Mouse (Mus musculus) bone marrow macrophage, adult 2 months (primary cell): ENCODE measurements around the gene Kdm2b.

ENCODE experiments used
- CTCF ChIP-seq: IDR thresholded peaks from 2 replicates; pipeline ENCODE4 v1.5.1; 2012; ENCODE audit warnings: low read depth, mild to moderate bottlenecking, low read length, moderate library complexity
- POLR2A ChIP-seq: IDR thresholded peaks from 2 replicates; pipeline ENCODE4 v1.6.1; 2012; ENCODE audit warnings: mild to moderate bottlenecking, low read depth, low read length, borderline replicate concordance

DNA sequence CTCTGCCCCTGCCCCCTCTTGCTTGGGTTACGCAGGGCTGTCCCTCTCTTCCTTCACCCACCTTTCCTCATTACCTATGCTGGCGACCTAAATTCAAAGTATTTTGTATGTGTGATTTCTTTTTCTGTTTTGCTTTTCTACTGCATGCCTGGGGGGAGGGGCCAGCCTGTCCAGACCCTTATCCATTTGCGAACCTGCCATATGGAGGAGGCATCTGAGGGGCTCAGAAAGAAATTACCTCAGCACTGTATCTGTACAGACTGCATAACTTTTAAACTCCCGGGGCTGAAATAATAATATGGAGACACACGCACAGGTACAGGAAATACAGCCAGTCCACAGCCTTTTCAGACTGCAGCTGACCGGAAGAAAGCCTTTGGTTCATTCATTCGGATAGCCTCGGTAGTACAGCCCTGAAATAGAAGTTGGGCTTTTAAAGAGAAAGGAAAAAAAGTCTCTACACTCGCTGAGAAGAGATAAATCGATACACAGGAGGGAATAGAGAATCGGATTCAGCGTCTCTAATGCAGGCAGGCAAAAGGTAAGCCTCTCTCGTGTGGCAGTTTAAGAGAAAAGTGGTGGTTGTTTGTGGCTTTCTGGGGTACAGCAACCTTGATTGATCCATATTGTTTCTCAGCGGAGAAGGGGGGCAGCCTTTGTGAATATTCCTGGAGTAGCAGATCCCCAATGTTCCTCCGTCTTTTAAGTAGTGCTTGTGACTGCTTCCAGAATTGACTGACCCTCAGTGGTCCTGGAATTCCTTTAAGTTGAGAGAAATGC lies at the start of gene Kdm2b:
- no peak for TF ChIP-seq POLR2A
- no peak for TF ChIP-seq CTCF
